Comparison of ENCODE assay signal across 32 mouse cellular contexts in genomic region chr6:134448451-134448850, GRCm38 (mm10). TPM values are rescaled to one million over a fixed set of nuclear protein-coding genes. Genes with fewer than 3 reads are reported as not detected.
DNase-seq lines count a peak whose midpoint lies in the region; ATAC-seq and TF ChIP-seq lines count a peak whose summit lies in the region.
"Had no signal": no experiment of that assay in that cellular context is flagged by ENCODE, and none has a peak within 500 bp of the region (broad histone marks: within the 10 kb centered on the region; RNA-seq: fewer than 3 reads in every experiment).

No protein-coding gene starts in this region.

- no peak for TF ChIP-seq CTCF in liver, adult 2 months (IDR thresholded peaks at IDR 0.05; ENCODE audit: low read depth, low read length)
- no peak for TF ChIP-seq CTCF in liver, postnatal 0 days (IDR thresholded peaks at IDR 0.05; ENCODE audit: low read depth)

- H3K9me3 ChIP-seq in liver, postnatal 0 days (ENCODE audit: low read length) = no peaks in the 10 kb centered on the region
- H3K9me3 ChIP-seq: embryonic facial prominence, embryonic 15.5 days; forebrain, embryonic 12.5 days; forebrain, embryonic 15.5 days; heart, embryonic 10.5 days; heart, embryonic 13.5 days had no signal

- WGBS in liver, adult 2 months = 41% methylated on average over 12 of the region's 12 CpGs
- 82% methylated on average over 12 of the region's 12 CpGs for WGBS in liver, postnatal 0 days (ENCODE audit: insufficient replicate concordance)

- no peak overlapping the region for H3K4me2 ChIP-seq in liver, postnatal 0 days (ENCODE audit: low read depth, low read length)
- H3K4me2 ChIP-seq: embryonic facial prominence, embryonic 15.5 days; forebrain, embryonic 12.5 days; forebrain, embryonic 15.5 days; heart, embryonic 13.5 days; hindbrain, embryonic 14.5 days had no signal

- DNase-seq in adrenal gland, postnatal 10 days = peak; percentile 39
- no peak for DNase-seq in adrenal gland, postnatal 4 days (ENCODE audit: low spot score in 2 of 2)
- DNase-seq in liver, adult 2 months (ENCODE audit: extremely low read depth, low read depth, low spot score) = peak; percentile 89
- DNase-seq in liver, postnatal 0 days = no peak
- DNase-seq in adipocyte (ENCODE audit: low spot score) = peak; percentile 40
- DNase-seq in lung, postnatal 14 days = peak; percentile 22
- no peak for DNase-seq in gastrocnemius, adult 18-20 months (ENCODE audit: low spot score)
- DNase-seq: B cell, adult 2 months; cerebellum, adult 11 months; cerebellum, adult 2 months; cerebellum, postnatal 10 days; cerebellum, postnatal 36 days; embryo, embryonic 11 days; gastrocnemius, postnatal 10 days; gastrocnemius, postnatal 36 days; heart, adult 2 months; heart, postnatal 14 days; heart, postnatal 4 days had no signal

- no peak for TF ChIP-seq POLR2A in liver, adult 2 months (IDR thresholded peaks at IDR 0.05; ENCODE audit: extremely low read depth, insufficient read depth, low read length)

- peaks cover 39% of the 10 kb centered on the region for H3K36me3 ChIP-seq in liver, adult 2 months (ENCODE audit: control insufficient read depth, insufficient read depth, low read length)
- peaks cover 45% of the 10 kb centered on the region for H3K36me3 ChIP-seq in liver, postnatal 0 days (replicated peaks; ENCODE audit: insufficient read depth, low read length)

- no peaks in the 10 kb centered on the region for H3K27me3 ChIP-seq in liver, adult 2 months (ENCODE audit: control insufficient read depth, insufficient read depth, low read length)
- H3K27me3 ChIP-seq in liver, postnatal 0 days (ENCODE audit: insufficient read depth, low read length) = no peaks in the 10 kb centered on the region
- H3K27me3 ChIP-seq: CH12.LX; embryonic facial prominence, embryonic 15.5 days; forebrain, embryonic 12.5 days; forebrain, embryonic 15.5 days; heart, embryonic 13.5 days; Patski had no signal

- no peak for ATAC-seq in liver, postnatal 0 days
- ATAC-seq: forebrain, embryonic 15.5 days; hindbrain, postnatal 0 days; inflammation-experienced regulatory T-cells, adult 6 months; intestine, postnatal 0 days; Patski had no signal

- peak overlapping the region; percentile 12; the same call in 1 of the 2 replicates for H3K4me3 ChIP-seq in liver, adult 2 months (ENCODE audit: insufficient read depth, low read depth, low read length)
- no peak overlapping the region for H3K4me3 ChIP-seq in liver, postnatal 0 days (ENCODE audit: low read depth, low read length)
- H3K4me3 ChIP-seq: embryonic facial prominence, embryonic 15.5 days; forebrain, embryonic 12.5 days; forebrain, embryonic 15.5 days; heart, adult 2 months; heart, embryonic 10.5 days; heart, embryonic 13.5 days had no signal

- no peak for TF ChIP-seq EP300 in liver, postnatal 0 days (IDR thresholded peaks at IDR 0.05; ENCODE audit: low read depth)

- no peak overlapping the region for H3K9ac ChIP-seq in liver, adult 2 months (ENCODE audit: low read depth, low read length)
- H3K9ac ChIP-seq in liver, postnatal 0 days (replicated peaks) = no peak overlapping the region
- H3K9ac ChIP-seq: embryonic facial prominence, embryonic 15.5 days; forebrain, embryonic 12.5 days; forebrain, embryonic 15.5 days; heart, embryonic 13.5 days; hindbrain, embryonic 14.5 days had no signal

- peaks cover 7% of the 10 kb centered on the region for H3K4me1 ChIP-seq in liver, adult 2 months (ENCODE audit: control insufficient read depth, insufficient read depth, low read length)
- H3K4me1 ChIP-seq in liver, postnatal 0 days (ENCODE audit: insufficient read depth) = no peaks in the 10 kb centered on the region
- H3K4me1 ChIP-seq: forebrain, embryonic 15.5 days had no signal

- H3K27ac ChIP-seq in liver, adult 2 months (replicated peaks; ENCODE audit: insufficient read depth, low read depth, low read length) = no peak overlapping the region
- no peak overlapping the region for H3K27ac ChIP-seq in liver, postnatal 0 days (ENCODE audit: low read depth)
- H3K27ac ChIP-seq: embryonic facial prominence, embryonic 15.5 days; forebrain, embryonic 12.5 days; forebrain, embryonic 15.5 days; heart, adult 2 months; heart, embryonic 10.5 days; heart, embryonic 13.5 days; hindbrain, embryonic 14.5 days; hindbrain, postnatal 0 days had no signal

- H3K79me2 ChIP-seq in liver, adult 2 months (ENCODE audit: control insufficient read depth, insufficient read depth, low read length) = no peaks in the 10 kb centered on the region

RNA-seq across cellular contexts. Expression of gene Bcl2l14, which starts 52.3 kb away (rescaled TPM):
- total RNA-seq in adrenal gland, postnatal 10 days (2021) = not detected
- total RNA-seq in adrenal gland, postnatal 4 days (2021) = under 1 TPM in 1 of 2 experiments, not detected in 1; 0.36 TPM
- 0.37 and 0.54 TPM in 2 replicates for total RNA-seq in liver, adult 2 months (2014; rRNA removed)
- 0.14 TPM in 1 of 2 replicates, not detected in the other for polyA plus RNA-seq in liver, adult 2 months (2012; rRNA removed)
- polyA plus RNA-seq in liver, postnatal 0 days (2015; fragmentation: Nextera tagmentation; extraction: Ambion mirVana) = 0.14 and 0.26 TPM in 2 replicates
- total RNA-seq in gastrocnemius, adult 18-20 months (2021) = not detected
- total RNA-seq: adrenal gland, postnatal 36 days; gastrocnemius, postnatal 10 days; gastrocnemius, postnatal 36 days; heart, adult 2 months; heart, postnatal 14 days; heart, postnatal 4 days; hindbrain, postnatal 0 days had no signal
- polyA plus RNA-seq: cerebellum, adult 2 months; cortical plate, adult 2 months; forebrain, embryonic 15.5 days; G1E; Patski had no signal

Comparison
In these comparisons a context has a peak if more than half of its experiments do, and no peak if none do; other contexts are left out.
1. DNase-seq: peak in adrenal gland, postnatal 10 days (single experiment), liver, adult 2 months (single experiment), adipocyte (single experiment) and lung, postnatal 14 days (single experiment); none in adrenal gland, postnatal 4 days (0 of 2), liver, postnatal 0 days (single experiment) and gastrocnemius, adult 18-20 months (single experiment).